Mouse (Mus musculus): ENCODE data around the gene Psmg4.

DNA sequence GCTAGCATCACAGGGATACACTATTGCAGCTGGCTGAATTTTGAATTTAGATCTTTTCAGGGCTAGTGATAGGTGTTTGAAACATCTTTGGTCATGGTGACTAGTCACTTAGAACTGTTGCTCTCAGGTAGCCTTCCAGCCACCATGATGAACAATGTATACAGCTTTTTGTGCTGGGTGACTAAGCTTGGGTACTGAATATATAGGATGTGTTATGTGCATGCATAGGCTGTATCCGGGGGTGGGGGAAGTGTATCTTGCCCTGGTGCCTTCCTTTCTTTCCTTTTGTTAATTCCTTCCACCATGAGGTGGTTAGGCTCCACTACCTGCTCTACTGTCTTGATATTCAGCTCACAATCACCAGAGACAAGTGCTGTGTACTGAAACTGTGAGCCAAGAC lies 11.3 kb upstream of the Psmg4 start:
- TF ChIP-seq POLR2A (IDR thresholded peaks at IDR 0.05; ENCODE audit: borderline replicate concordance, low read depth, low read length) = no peak
- TF ChIP-seq CTCF (IDR thresholded peaks at IDR 0.05; ENCODE audit: low read depth, low read length) = no peak

Data from bone marrow macrophage, adult 2 months (primary cell).